Mouse (Mus musculus) spleen, adult 10 weeks (tissue): Measurements from ENCODE around the gene Olfr27. TPM values are rescaled to one million over a fixed set of nuclear protein-coding genes. Genes with fewer than 3 reads are reported as not detected.

Experiments
- polyA plus RNA-seq: library from polyadenylated mRNA; stranded (reverse); fragments of 350-450 nt; fragmentation: Illumina TruSeq; extraction: RNeasy Lipid Tissue Mini Kit (QIAGEN cat#74804); gene quantifications from one replicate; pipeline ENCODE4 v1.2.3, GENCODE M21; 2015; ENCODE audit warnings: low replicate concordance; ENCODE audit not compliant: insufficient read depth

Olfr27 gene
- not detected for polyA plus RNA-seq

GRCm38 (mm10) chr9:39127831-39128230, at the start of gene Olfr27:
TSS of gene Olfr27 (plus strand) at chr9:39128131.

GRCm38 (mm10) chr9:39078787-39079186, 49.1 kb upstream of the Olfr27 start, which contains the start of gene Olfr938:
TSS of gene Olfr938 (minus strand) at chr9:39078887.

GRCm38 (mm10) chr9:39166004-39166403, 38.1 kb downstream of the Olfr27 start, which contains the start of gene Olfr943:
TSS of gene Olfr943 (plus strand) at chr9:39166304.

Other genes starting within 250 kb of the Olfr27 start
- gene Olfr930, start 198.3 kb upstream of the Olfr27 start, polyA plus RNA-seq, result not detected
- gene Olfr933, start 155.8 kb upstream of the Olfr27 start, polyA plus RNA-seq, result not detected
- gene Olfr934, start 139.8 kb upstream of the Olfr27 start, polyA plus RNA-seq, result not detected
- not detected for gene Olfr935, start 128.4 kb upstream of the Olfr27 start, polyA plus RNA-seq
- gene Olfr146, start 104.8 kb upstream of the Olfr27 start, polyA plus RNA-seq, result not detected
- gene Olfr937, start 63.2 kb upstream of the Olfr27 start, polyA plus RNA-seq, result not detected
- gene Olfr938, start 49.2 kb upstream of the Olfr27 start, polyA plus RNA-seq, result not detected
- not detected for gene Olfr943, start 38.2 kb downstream of the Olfr27 start, polyA plus RNA-seq
- gene Olfr944, start 73.8 kb downstream of the Olfr27 start, polyA plus RNA-seq, result not detected
- not detected for gene Olfr1537, start 121.9 kb downstream of the Olfr27 start, polyA plus RNA-seq
- gene Olfr945, start 148.7 kb downstream of the Olfr27 start, polyA plus RNA-seq, result not detected
- gene Olfr948, start 197.9 kb downstream of the Olfr27 start, polyA plus RNA-seq, result not detected